Mouse (Mus musculus) urinary bladder, postnatal 36 days (tissue): ENCODE data around the gene Foxc1.

ENCODE experiments used
- DNase-seq, 2 experiments: peaks; one replicate each; pipeline ENCODE4 v3.0.0; 2022; ENCODE audit warnings: low spot score in 2 of 2, mixed read lengths in 1 of 2

The Foxc1 gene

DNA sequence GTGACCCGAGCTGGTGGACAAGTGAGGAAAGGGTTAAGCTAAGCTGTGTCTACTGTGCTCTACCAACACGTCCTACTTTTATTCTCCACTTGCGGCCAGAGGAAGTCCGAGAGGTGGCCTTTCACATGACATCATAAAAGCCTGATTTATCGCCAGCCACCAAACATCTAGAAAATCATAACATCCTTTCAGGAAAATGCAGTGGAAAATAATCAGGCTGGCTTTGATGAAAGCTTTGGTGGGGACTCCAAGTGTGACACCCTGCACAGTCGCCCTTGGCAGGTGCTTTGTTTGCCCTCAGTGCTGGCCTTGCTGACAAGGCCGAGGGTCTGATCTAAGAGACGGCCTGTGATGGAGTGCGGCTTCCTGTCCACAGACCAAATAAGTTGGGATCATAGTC lies 23.9 kb downstream of the Foxc1 start:
- DNase-seq = no peak

GRCm38 (mm10) chr13:31835802-31836201 lies 29.4 kb downstream of the Foxc1 start:
- DNase-seq = no peak

DNA sequence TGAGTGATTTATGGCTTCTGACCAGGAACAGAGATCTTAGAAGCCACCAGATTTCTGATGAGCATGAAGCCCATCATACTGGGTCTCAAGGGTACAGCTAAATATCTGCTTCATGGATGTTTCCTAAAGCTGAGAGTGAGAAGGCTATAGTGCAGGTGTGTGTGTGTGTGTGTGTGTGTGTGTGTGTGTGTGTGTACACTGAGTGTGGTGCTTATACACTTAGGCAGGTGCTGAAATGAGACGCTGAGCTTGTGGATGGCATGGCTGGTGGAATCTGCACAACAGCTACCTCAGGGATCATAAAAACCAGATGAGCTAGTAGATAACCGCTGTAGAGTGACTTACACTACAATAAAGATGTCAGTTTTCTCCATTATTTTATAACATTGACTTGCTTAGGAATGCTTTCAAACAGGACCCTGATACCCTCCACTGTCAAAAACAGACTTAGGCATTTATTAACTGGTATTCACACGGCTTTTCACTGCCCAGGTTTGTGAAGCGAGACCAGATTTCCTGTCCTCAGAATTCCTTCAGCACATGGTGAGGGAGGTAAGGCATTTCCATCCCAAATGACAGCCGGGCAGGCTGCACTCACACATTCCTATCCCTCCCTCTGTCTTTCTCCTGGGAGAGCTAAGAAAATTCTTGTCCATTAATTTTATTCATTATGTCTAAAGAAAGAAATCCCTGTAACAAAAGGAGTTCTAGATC lies 43.0 kb downstream of the Foxc1 start:
- DNase-seq = no peak

- no peak for DNase-seq
Observed at GRCm38 (mm10) chr13:31853564-31853963, 47.1 kb downstream of the Foxc1 start.

DNA sequence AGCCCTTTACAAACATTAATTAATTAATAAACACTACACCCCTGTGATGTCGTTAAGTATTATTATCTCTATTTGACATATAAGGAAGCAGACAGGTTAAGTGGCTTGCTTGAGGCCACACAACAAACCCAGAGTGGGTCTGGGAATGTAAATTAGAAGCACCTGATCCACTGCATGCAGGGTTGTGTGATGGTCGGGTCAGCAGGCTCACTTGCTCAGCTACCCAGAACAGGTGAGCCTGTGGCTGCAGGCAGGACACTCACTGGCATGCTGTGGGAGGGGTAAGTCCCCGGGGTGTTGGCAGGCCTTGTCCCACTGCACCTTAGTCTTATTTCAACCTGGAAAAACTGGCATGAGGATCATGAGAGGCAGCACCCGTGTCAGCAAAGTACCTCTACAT lies 47.6 kb downstream of the Foxc1 start:
- no peak for DNase-seq

DNA sequence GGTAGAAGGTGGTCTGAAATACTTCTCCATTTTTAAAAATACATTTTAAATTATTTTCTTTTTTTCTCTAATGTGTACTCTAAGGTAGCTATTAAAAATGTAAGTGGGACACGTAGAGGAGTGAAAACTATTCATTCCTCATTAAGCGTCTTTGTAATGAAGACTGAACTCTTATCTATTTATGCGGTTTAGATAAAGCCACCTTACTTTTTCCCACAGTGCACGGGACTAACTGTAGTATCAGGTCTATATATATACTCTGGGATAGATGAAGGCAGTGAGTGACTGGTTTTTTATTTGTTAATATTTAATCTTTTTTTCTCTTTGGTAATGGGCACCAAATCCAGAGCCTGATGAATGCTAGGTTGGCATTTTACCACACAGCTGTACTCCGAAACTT lies 53.8 kb downstream of the Foxc1 start:
- DNase-seq = no peak
